Mouse (Mus musculus) midbrain, embryonic 15.5 days (tissue): ENCODE data around the gene Mbtd1. TPM values are rescaled to one million over a fixed set of nuclear protein-coding genes. Genes with fewer than 3 reads are reported as not detected.
"Not testable (repeated sequence)": the region's sequence is repeated elsewhere in the genome, so short reads cannot be mapped to it uniquely, and the experiment has no call there.

Experiments used
- ATAC-seq: fragments of 200-750 bp; cut with Nextera tagmentation; replicated peaks from 2 replicates; pipeline ENCODE4 v1.8.0; 2017; ENCODE audit warnings: moderate TSS enrichment
- H3K27ac ChIP-seq: fragments of 300-500 bp; sonication (generic); 2 replicates; pipeline ENCODE4 v1.5.1; 2015; ENCODE audit warnings: mild to moderate bottlenecking, inconsistent platforms
- H3K27me3 ChIP-seq: fragments of 300-500 bp; sonication (generic); replicated peaks from 2 replicates; pipeline ENCODE4 v1.6.1; 2015; ENCODE audit warnings: inconsistent platforms
- H3K36me3 ChIP-seq: fragments of 300-500 bp; sonication (generic); replicated peaks from 2 replicates; pipeline ENCODE4 v1.6.1; 2015; ENCODE audit warnings: inconsistent platforms
- H3K4me1 ChIP-seq: fragments of 300-500 bp; sonication (generic); 2 replicates; pipeline ENCODE4 v1.6.1; 2015; ENCODE audit warnings: inconsistent platforms
- H3K4me2 ChIP-seq: fragments of 300-500 bp; sonication (generic); 2 replicates; pipeline ENCODE4 v1.6.1; 2015; ENCODE audit warnings: inconsistent platforms, mild to moderate bottlenecking, moderate library complexity
- H3K4me3 ChIP-seq: fragments of 300-500 bp; sonication (generic); 2 replicates; pipeline ENCODE4 v1.5.1; 2015; ENCODE audit warnings: mild to moderate bottlenecking, inconsistent platforms
- H3K9ac ChIP-seq: fragments of 300-500 bp; sonication (generic); 2 replicates; pipeline ENCODE4 v1.6.1; 2015; ENCODE audit warnings: mild to moderate bottlenecking, inconsistent platforms
- H3K9me3 ChIP-seq: fragments of 300-500 bp; sonication (generic); 2 replicates; pipeline ENCODE4 v1.6.1; 2016; ENCODE audit warnings: inconsistent platforms
- WGBS: fragments of 180-500 bp; shearing (Covaris S2); methylation state at CpG from one replicate; pipeline ENCODE4 v1.1.7; 2015; ENCODE audit warnings: mixed read lengths; 5-methylcytosine and 5-hydroxymethylcytosine counted together
- polyA plus RNA-seq: library from polyadenylated mRNA; unstranded; fragments of >200 nt; fragmentation: Nextera tagmentation; extraction: Ambion mirVana; gene quantifications from 2 replicates; pipeline ENCODE4 v1.2.1, GENCODE M21; 2015

Mbtd1 gene
- polyA plus RNA-seq, 1 experiment from 2014 or later = 28.3 TPM

- Histone ChIP-seq H3K4me2 (peak overlapping the region; percentile 96), H3K4me3 (peak overlapping the region; percentile 97), H3K4me1 (peaks cover 47% of the 10 kb centered on the region), H3K36me3 (peaks cover under 1% of the 10 kb centered on the region; the same call in 1 of the 2 replicates), H3K27me3 (no peaks in the 10 kb centered on the region), H3K27ac (peak overlapping the region; percentile 93; the same call in 1 of the 2 replicates), H3K9ac (peak overlapping the region; percentile 89), H3K9me3 (no peaks in the 10 kb centered on the region)
- WGBS = 3% methylated on average over 4 of the region's 4 CpGs
- no peak for ATAC-seq
Measured at GRCm38 (mm10) chr11:93887080-93887447, 1.4 kb downstream of the Mbtd1 start.

- H3K9ac ChIP-seq = no peak overlapping the region
- ATAC-seq = no peak
- H3K9me3 ChIP-seq = no peaks in the 10 kb centered on the region
- H3K27me3 ChIP-seq = no peaks in the 10 kb centered on the region
- no peak overlapping the region for H3K27ac ChIP-seq
- H3K4me2 ChIP-seq = no peak overlapping the region
- 89% methylated on average over 3 of the region's 3 CpGs for WGBS
- H3K36me3 ChIP-seq = no peaks in the 10 kb centered on the region; the same call in 1 of the 2 replicates
- no peaks in the 10 kb centered on the region for H3K4me1 ChIP-seq
- no peak overlapping the region for H3K4me3 ChIP-seq
Measured at GRCm38 (mm10) chr11:93897732-93898131, 12.1 kb downstream of the Mbtd1 start.

- no peaks in the 10 kb centered on the region for H3K9me3 ChIP-seq
- H3K27me3 ChIP-seq = no peaks in the 10 kb centered on the region
- 83% methylated on average over 4 of the region's 4 CpGs for WGBS
- H3K4me2 ChIP-seq = no peak overlapping the region
- ATAC-seq = no peak
- H3K4me3 ChIP-seq = no peak overlapping the region
- H3K4me1 ChIP-seq = no peaks in the 10 kb centered on the region
- H3K36me3 ChIP-seq = peaks cover 23% of the 10 kb centered on the region; the same call in 1 of the 2 replicates
- no peak overlapping the region for H3K27ac ChIP-seq
- H3K9ac ChIP-seq = no peak overlapping the region
Measured at GRCm38 (mm10) chr11:93906834-93907233, 21.2 kb downstream of the Mbtd1 start.

GRCm38 (mm10) chr11:93907839-93908238 is 22.2 kb downstream of the Mbtd1 start:
- Histone ChIP-seq H3K9me3 (no peaks in the 10 kb centered on the region), H3K4me1 (no peaks in the 10 kb centered on the region), H3K27ac (no peak overlapping the region), H3K27me3 (no peaks in the 10 kb centered on the region), H3K36me3 (peaks cover 23% of the 10 kb centered on the region; the same call in 1 of the 2 replicates), H3K9ac (no peak overlapping the region), H3K4me2 (no peak overlapping the region), H3K4me3 (no peak overlapping the region)
- no peak for ATAC-seq
- 91% methylated on average over 3 of the region's 3 CpGs for WGBS

- 95% methylated on average over 9 of the region's 9 CpGs for WGBS
- no peak for ATAC-seq
- Histone ChIP-seq H3K9ac (no peak overlapping the region), H3K4me2 (no peak overlapping the region), H3K4me3 (no peak overlapping the region), H3K27me3 (no peaks in the 10 kb centered on the region), H3K9me3 (no peaks in the 10 kb centered on the region), H3K27ac (no peak overlapping the region), H3K4me1 (no peaks in the 10 kb centered on the region), H3K36me3 (peaks cover 23% of the 10 kb centered on the region; the same call in 1 of the 2 replicates)
Measured at GRCm38 (mm10) chr11:93908829-93909228, 23.2 kb downstream of the Mbtd1 start.

- no peak overlapping the region for H3K9ac ChIP-seq
- H3K9me3 ChIP-seq = no peaks in the 10 kb centered on the region
- no peaks in the 10 kb centered on the region for H3K4me1 ChIP-seq
- ATAC-seq = no peak
- no peak overlapping the region for H3K27ac ChIP-seq
- H3K27me3 ChIP-seq = no peaks in the 10 kb centered on the region
- no peak overlapping the region for H3K4me3 ChIP-seq
- H3K4me2 ChIP-seq = no peak overlapping the region
- peaks cover 34% of the 10 kb centered on the region; the same call in 1 of the 2 replicates for H3K36me3 ChIP-seq
- WGBS = 97% methylated on average over 3 of the region's 3 CpGs
Measured at GRCm38 (mm10) chr11:93911603-93912002, 26.0 kb downstream of the Mbtd1 start.

- not testable (repeated sequence) for H3K27ac ChIP-seq, H3K4me1 ChIP-seq, H3K9ac ChIP-seq, H3K9me3 ChIP-seq, H3K4me3 ChIP-seq, H3K4me2 ChIP-seq, ATAC-seq, H3K27me3 ChIP-seq
- peaks cover 28% of the 10 kb centered on the region for H3K36me3 ChIP-seq
- 93% methylated on average over 2 of the region's 2 CpGs for WGBS
Measured at GRCm38 (mm10) chr11:93915019-93915418, 29.4 kb downstream of the Mbtd1 start.

GRCm38 (mm10) chr11:93929106-93929505 is 43.5 kb downstream of the Mbtd1 start:
- no peaks in the 10 kb centered on the region for H3K4me1 ChIP-seq
- H3K27ac ChIP-seq = no peak overlapping the region
- no peaks in the 10 kb centered on the region for H3K9me3 ChIP-seq
- H3K36me3 ChIP-seq = peaks cover 46% of the 10 kb centered on the region
- no peaks in the 10 kb centered on the region for H3K27me3 ChIP-seq
- H3K4me3 ChIP-seq = no peak overlapping the region
- H3K4me2 ChIP-seq = no peak overlapping the region
- no peak for ATAC-seq
- no peak overlapping the region for H3K9ac ChIP-seq

- H3K9ac ChIP-seq = no peak overlapping the region
- H3K4me2 ChIP-seq = no peak overlapping the region
- no peaks in the 10 kb centered on the region for H3K27me3 ChIP-seq
- no peak overlapping the region for H3K4me3 ChIP-seq
- H3K27ac ChIP-seq = no peak overlapping the region
- H3K4me1 ChIP-seq = no peaks in the 10 kb centered on the region
- H3K36me3 ChIP-seq = 0 out of 2 replicates have a peak, but pooled peaks cover 15% of the 10 kb centered on the region
- no peak for ATAC-seq
- 92% methylated on average over 2 of the region's 2 CpGs for WGBS
- H3K9me3 ChIP-seq = no peaks in the 10 kb centered on the region
Measured at GRCm38 (mm10) chr11:93940906-93941305, 55.3 kb downstream of the Mbtd1 start.

GRCm38 (mm10) chr11:93944986-93945385 is 59.3 kb downstream of the Mbtd1 start:
- Histone ChIP-seq H3K9ac (no peak overlapping the region), H3K4me1 (no peaks in the 10 kb centered on the region), H3K9me3 (no peaks in the 10 kb centered on the region), H3K27me3 (no peaks in the 10 kb centered on the region), H3K36me3 (peaks cover 11% of the 10 kb centered on the region), H3K4me3 (no peak overlapping the region), H3K27ac (no peak overlapping the region), H3K4me2 (no peak overlapping the region)
- no peak for ATAC-seq
- WGBS = 75% methylated on average over 3 of the region's 3 CpGs

- 93% methylated on average over 9 of the region's 9 CpGs for WGBS
- Histone ChIP-seq H3K27me3 (no peaks in the 10 kb centered on the region), H3K4me3 (no peak overlapping the region), H3K4me2 (no peak overlapping the region), H3K27ac (no peak overlapping the region), H3K36me3 (peaks cover 16% of the 10 kb centered on the region), H3K9me3 (no peaks in the 10 kb centered on the region), H3K4me1 (0 out of 2 replicates have a peak, but pooled peaks cover 4% of the 10 kb centered on the region), H3K9ac (no peak overlapping the region)
- no peak for ATAC-seq
Measured at GRCm38 (mm10) chr11:93948887-93949567, 63.4 kb downstream of the Mbtd1 start.

- Histone ChIP-seq H3K9ac (no peak overlapping the region), H3K9me3 (no peaks in the 10 kb centered on the region), H3K4me1 (peaks cover 8% of the 10 kb centered on the region), H3K4me2 (no peak overlapping the region), H3K27ac (no peak overlapping the region), H3K36me3 (peaks cover 14% of the 10 kb centered on the region), H3K27me3 (no peaks in the 10 kb centered on the region), H3K4me3 (no peak overlapping the region)
- WGBS = 89% methylated on average over 1 of the region's 1 CpGs
- ATAC-seq = no peak
Measured at GRCm38 (mm10) chr11:93950045-93950444, 64.4 kb downstream of the Mbtd1 start.

- no peak overlapping the region for H3K9ac ChIP-seq
- H3K4me3 ChIP-seq = no peak overlapping the region
- no peak overlapping the region for H3K4me2 ChIP-seq
- H3K4me1 ChIP-seq = peaks cover 20% of the 10 kb centered on the region
- peaks cover 14% of the 10 kb centered on the region for H3K36me3 ChIP-seq
- H3K9me3 ChIP-seq = no peaks in the 10 kb centered on the region
- H3K27me3 ChIP-seq = no peaks in the 10 kb centered on the region
- no peak overlapping the region for H3K27ac ChIP-seq
- WGBS = 73% methylated on average over 5 of the region's 5 CpGs
- no peak for ATAC-seq
Measured at GRCm38 (mm10) chr11:93952376-93952775, 66.7 kb downstream of the Mbtd1 start.
